Mouse (Mus musculus) kidney, adult 9 months (tissue): ENCODE measurements around the gene Mylip.

ENCODE experiments used
- DNase-seq: peaks from one replicate; pipeline ENCODE4 v3.0.0; 2022

Gene Mylip

GRCm38 (mm10) chr13:45391854-45392454, 2.4 kb downstream of the Mylip start:
- DNase-seq, result peak; percentile 87

GRCm38 (mm10) chr13:45394221-45394768, 4.8 kb downstream of the Mylip start:
- DNase-seq, result no peak

GRCm38 (mm10) chr13:45396724-45397123, 7.2 kb downstream of the Mylip start:
- DNase-seq, result no peak

GRCm38 (mm10) chr13:45397240-45397639, 7.7 kb downstream of the Mylip start:
- DNase-seq, result no peak

GRCm38 (mm10) chr13:45397896-45398805, 8.6 kb downstream of the Mylip start:
- DNase-seq, result no peak

DNA sequence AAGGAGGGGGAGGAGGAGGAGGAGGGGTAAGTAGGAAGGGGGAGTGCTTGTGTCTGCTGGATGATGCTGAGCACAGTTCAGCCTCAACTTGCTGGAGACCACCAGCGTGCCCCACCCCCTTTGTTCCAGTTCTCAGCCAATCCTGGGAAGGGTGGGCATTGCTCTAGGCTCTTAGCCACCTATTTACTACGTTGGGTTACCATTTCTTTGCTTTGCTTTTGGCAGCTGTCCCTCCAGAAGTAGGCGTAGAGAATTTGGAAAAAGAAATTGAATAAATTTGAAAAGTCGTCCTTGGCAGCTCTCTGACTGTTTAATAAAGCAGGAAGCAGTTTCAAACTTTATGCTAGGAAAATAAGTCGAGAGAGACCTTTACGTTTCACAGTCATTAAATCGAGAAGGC, 11.2 kb downstream of the Mylip start:
- DNase-seq, result no peak

- DNase-seq, result no peak
These were observed 12.3 kb downstream of the Mylip start for GRCm38 (mm10) chr13:45401816-45402215.

- DNase-seq, result no peak
These were observed 12.9 kb downstream of the Mylip start for GRCm38 (mm10) chr13:45402316-45403039.

- DNase-seq, result no peak
These were observed 14.7 kb downstream of the Mylip start for GRCm38 (mm10) chr13:45404269-45404668.

DNA sequence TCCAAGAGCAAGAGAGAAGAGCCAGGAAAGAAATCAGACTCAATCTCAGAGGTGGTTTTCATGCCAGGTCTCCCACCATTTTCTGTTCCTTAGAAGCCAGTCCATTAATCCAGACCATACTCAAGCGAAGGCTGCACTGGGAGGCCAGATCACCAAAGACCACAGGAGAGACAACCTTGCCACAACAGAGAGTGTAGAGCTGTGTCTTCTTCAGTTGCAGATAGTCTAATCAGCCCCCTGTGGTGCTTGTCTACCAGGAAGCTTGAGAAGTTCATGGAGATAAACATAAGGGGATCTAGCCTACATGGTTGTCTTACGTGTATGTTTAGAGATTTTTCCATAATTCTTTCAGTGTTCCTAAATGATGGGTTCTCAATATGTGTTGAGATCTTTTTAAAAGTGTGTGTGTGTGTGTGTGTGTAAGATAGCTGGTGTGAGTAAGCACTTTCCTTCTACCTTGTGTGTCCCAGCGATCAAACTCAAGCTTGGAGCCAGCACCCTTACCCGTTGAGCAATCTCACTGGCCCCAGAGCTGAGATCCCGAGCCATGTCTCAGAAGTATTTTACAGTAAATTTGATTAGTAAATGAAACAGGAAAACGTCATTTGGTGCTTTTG, 15.8 kb downstream of the Mylip start:
- DNase-seq, result no peak

GRCm38 (mm10) chr13:45406289-45406688, 16.7 kb downstream of the Mylip start:
- DNase-seq, result no peak

- no peak for DNase-seq
These were observed 17.2 kb downstream of the Mylip start for GRCm38 (mm10) chr13:45406703-45407102.

DNA sequence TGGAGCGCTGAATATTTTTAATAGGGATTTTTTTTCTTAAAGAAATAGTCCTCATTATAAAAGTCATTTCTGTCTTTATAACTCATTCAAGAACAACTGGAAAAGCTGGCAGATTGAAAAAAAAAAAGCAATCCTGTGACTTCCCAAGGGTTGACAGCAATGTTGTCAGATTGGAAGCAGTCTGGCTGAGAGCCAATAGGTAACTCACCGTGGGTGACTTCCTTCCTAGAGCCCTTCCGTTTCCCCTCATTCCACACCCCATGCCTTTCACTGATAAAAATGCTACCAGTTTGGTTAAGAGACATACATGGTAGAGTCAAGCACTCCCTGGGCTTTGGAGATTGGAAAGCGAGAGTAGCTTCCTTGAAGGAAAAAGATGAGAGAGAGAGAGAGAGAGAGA, 21.4 kb downstream of the Mylip start:
- DNase-seq, result no peak

DNA sequence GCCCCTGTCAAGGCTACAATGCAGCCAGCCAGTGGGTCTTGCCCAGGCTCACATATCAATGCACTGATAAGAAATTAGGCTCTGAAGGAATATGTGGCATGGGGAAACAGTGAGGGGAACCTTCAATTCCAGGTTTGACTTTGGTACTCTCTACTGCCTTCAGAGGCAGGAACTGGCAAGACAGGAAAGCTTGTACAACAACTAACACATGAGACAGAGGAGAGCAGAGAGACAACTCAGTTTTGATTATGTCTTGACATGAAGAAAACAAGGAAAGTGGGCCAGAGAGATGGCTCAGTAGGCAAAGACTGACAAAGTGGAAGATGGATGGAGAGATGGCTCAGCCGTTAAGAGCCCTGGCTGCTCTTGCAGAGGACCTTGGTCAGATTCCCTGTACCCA, 23.5 kb downstream of the Mylip start:
- no peak for DNase-seq

- DNase-seq, result no peak
These were observed 24.5 kb downstream of the Mylip start for GRCm38 (mm10) chr13:45414031-45414430.

- no peak for DNase-seq
These were observed 27.1 kb downstream of the Mylip start for GRCm38 (mm10) chr13:45416621-45417057.

- no peak for DNase-seq
These were observed 29.4 kb downstream of the Mylip start for GRCm38 (mm10) chr13:45418986-45419385.

GRCm38 (mm10) chr13:45422251-45422650, 32.7 kb downstream of the Mylip start:
- DNase-seq, result no peak

DNA sequence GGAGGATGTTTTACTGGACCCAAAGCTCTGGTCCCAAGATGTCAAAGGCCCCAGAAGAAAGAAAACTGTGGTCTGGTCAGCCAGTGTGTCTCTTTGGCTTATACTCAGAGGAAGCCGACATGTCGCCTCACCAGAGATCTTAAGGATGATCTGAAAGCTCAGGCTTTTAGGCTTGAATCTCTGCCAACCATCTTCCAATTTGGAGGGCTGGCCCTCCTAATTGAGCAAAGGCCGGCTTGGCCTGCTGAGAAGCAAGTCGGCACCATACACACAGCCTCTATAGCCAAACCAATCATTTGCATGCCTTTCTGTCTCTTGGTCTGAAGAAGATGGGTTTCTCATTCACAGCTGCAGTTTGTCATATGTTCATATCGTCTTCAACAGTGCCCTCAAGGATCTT, 33.2 kb downstream of the Mylip start:
- DNase-seq, result no peak

DNA sequence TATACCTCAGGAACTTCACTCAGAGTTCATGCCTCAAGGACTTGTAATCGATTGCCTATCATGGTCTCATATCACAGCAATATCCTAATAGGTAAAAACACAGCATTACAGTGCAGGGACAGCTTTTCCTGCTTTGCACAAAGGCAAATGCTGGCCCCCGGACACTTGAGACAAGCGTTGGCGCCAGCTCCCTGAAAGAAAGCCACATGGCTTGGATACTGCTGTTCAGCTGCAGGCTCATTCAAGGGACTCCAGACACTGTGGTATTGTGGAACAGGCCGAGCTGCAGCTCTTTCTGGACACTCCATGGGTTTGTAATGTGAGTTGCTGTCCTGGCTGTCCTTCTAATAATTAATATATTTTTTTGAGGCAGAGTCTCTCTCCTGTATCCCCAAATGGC, 34.4 kb downstream of the Mylip start:
- DNase-seq, result no peak

DNA sequence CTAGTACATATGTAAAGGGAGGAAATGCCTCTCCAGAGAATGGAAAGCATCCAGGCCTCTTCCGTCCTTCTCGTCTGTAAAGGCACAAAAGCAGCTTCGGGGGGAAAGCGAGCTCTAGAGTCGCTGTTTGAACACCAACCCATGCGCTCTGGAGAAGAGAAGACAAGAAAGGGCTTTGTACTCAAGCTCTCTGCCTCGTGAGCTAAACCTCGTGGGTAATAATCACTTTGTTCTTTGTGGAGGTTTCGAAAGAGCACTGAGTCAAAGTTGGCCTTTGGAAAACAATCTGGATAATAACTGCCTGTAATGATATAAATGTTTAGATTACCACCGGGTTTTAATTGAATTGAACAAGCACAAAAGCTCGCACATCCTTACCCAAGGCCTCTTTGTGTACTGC, 39.7 kb downstream of the Mylip start:
- no peak for DNase-seq

GRCm38 (mm10) chr13:45437134-45437533, 47.6 kb downstream of the Mylip start:
- DNase-seq, result no peak

- no peak for DNase-seq
These were observed 49.3 kb downstream of the Mylip start for GRCm38 (mm10) chr13:45438853-45439252.
